Mouse (Mus musculus): ENCODE measurements around the gene Mrps23. TPM values are rescaled to one million over a fixed set of nuclear protein-coding genes. Genes with fewer than 3 reads are reported as not detected.

Mrps23 gene
- polyA plus RNA-seq (2012; rRNA removed), result 41.4 and 58.6 TPM in 2 replicates

DNA sequence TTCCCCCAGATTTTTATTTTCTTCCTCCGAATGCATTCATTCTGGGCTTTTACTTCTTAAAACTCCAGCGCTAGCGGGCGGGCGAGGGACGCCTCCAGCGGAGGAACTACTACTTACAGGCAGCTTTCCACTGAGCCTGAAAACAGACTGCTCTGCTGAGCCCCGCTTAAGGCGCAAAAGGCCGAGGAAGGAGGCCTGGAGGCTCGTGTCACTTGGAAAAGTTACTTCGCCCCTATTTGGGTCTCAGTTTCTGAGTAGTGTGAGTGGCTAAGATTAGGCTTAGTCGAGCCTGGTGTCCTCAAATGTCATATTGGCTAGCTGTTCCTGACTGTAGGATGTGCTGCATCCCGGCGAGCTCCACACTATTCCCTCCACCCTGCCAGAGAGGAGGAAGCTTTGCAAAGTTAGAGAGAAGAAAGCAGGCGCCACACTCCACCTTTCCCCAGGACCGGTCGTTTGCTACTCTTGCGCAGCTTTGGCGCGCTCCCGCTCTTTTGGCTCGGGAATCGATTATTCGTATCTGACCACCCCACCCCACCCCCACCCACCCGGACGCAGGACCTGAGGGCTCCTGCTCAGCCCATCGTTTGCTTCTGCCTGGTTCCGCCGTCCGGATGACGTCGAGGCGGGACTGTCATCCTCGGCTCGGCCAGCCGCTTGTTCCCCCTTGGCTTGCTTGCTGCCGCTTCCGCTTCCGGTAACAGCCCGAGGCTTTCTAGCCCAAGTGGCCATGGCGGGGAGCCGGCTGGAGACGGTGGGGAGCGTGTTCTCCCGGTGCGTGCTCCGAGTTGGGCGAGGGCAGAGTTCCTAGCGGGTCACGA, at the start of gene Mrps23:
Mrps23 (plus strand) TSS at position 677 of the 821 bp plus-strand sequence.

Other genes starting within 250 kb of the Mrps23 start
- gene Dynll2, start 216.9 kb upstream of the Mrps23 start, polyA plus RNA-seq (2012; rRNA removed), result 94.3 and 116 TPM in 2 replicates
- 105 and 115 TPM in 2 replicates for gene Srsf1, start 157.0 kb upstream of the Mrps23 start, polyA plus RNA-seq (2012; rRNA removed)
- gene Vezf1, start 136.1 kb upstream of the Mrps23 start, polyA plus RNA-seq (2012; rRNA removed), result 13.2 and 13.9 TPM in 2 replicates
- gene Cuedc1, start 106.3 kb upstream of the Mrps23 start, polyA plus RNA-seq (2012; rRNA removed), result 41.2 and 42.7 TPM in 2 replicates
- gene Ccdc182, start 89.7 kb downstream of the Mrps23 start, polyA plus RNA-seq (2012; rRNA removed), result not detected in 2 replicates

Measured in colon, adult 2 months (tissue).